Mouse (Mus musculus) v-Abl transformed pro-B cells (cell line): Measurements from ENCODE around the gene Tomm70a.

Experiments
- in situ Hi-C, 2 experiments: fragments of 400-800 bp; cut with MboI; formaldehyde crosslinking; loops; one replicate each; pipeline ENCODE4 v1.15.1; 2025; ENCODE audit not compliant: unreplicated experiment in 2 of 2

Tomm70a gene

DNA sequence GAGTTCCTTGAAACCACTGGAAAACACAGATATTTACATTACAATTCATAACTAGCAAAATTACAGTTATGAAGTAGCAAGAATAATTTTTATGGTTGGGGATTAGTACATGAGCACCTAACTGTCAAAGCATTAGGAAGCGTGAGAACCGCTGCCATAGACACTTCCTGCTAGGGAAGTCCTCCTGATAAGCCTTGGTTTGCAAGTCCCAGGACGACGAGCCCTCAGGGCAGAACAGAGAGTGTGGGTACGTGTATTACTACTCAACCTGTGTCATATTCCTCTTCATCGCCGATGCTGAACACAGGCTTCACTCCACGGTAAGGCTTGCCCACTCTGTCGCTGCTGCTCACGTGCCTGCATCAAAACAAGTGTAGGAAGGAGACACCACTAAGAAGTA, 56.2 kb downstream of the Tomm70a start:
- in situ Hi-C loops: loop anchor here (10.0 to 25.0 kb wide), 2 partner anchors 415 to 417 kb away; no protein-coding TSS in a partner anchor

DNA sequence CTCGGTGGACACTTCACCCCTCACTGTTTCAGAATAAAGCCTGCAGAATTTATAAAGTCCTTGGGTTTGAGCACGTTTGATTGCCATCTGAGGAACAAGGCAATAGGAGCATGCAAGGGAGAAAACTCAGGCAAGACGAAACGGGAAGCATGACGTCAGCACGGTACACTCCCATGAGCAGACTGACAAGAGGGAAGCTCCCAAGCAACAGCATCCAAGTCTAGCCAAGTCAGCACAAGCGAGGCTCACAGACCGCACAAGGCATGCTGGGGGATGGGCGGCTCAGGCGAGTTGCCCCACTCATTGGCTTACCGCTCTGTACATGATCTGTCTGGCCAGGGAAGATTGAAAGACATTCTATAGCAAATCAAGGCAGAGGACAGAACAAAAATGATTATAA, 59.7 kb downstream of the Tomm70a start:
- in situ Hi-C loops: loop anchor here in 1 of 2 experiments (25.0 kb wide), 1 partner anchor 419 kb away; no protein-coding TSS in a partner anchor

DNA sequence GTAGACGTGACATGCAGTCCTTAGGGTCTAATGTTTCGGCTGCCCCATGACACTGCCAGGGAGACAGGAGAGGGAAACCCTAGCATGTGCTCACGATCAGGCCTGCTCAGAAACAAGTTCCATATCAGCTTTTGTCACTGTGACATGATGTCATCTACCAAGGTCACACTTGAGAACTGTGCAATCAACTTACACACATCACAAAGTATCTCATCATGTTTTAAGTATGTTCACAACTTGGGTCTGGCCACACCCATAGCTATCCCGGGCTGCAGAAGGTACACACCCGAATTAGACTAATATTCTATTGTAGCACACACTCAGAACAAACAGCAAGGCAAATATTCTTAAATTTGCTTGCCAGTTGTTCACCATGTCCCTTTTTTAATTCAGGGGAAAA, 60.5 kb downstream of the Tomm70a start:
- in situ Hi-C loops: loop anchor here in 1 of 2 experiments (25.0 kb wide), 1 partner anchor 420 kb away; no protein-coding TSS in a partner anchor

DNA sequence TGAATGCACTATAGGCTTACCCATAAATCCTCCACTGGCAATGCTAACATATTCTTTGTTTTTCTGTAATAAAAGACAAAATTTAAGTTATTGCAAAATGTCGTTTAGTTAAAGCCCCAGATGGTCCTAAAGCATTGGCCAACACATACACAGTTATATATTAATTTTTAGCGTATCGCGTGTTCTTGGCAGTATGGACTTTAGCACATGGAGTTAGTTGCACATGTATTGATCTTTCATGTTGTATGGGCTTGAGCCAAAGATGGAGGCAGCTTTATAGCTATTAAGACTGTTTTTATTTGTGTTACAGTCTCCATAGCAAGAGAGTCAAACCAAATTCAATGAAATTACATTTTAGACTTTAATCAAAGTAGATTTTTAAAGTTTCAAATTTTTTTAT, 65.1 kb downstream of the Tomm70a start:
- in situ Hi-C loops: loop anchor here in 1 of 2 experiments (5.0 to 25.0 kb wide), 2 partner anchors 41 to 424 kb away; no protein-coding TSS in a partner anchor

DNA sequence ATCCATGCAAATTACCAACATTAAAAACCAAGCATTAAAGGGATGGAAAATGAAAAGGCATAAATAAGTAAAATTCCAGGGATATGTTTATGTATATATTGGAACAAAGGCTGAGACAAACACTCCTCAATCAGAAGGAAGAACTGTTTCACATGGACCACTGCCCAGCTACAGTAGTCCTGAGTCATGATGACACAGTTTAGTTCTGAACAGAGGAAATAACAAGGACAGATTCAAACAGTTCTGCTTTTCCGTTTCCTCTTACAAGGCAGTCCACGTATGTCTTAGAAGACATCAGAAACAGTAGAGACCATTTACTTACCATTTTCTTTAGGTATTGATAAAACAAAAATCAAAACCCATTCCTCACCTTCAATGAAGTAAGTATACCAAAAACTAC, 68.0 kb downstream of the Tomm70a start:
- in situ Hi-C loops: loop anchor here in 1 of 2 experiments (5.0 to 25.0 kb wide), 2 partner anchors 38 to 427 kb away; no protein-coding TSS in a partner anchor

DNA sequence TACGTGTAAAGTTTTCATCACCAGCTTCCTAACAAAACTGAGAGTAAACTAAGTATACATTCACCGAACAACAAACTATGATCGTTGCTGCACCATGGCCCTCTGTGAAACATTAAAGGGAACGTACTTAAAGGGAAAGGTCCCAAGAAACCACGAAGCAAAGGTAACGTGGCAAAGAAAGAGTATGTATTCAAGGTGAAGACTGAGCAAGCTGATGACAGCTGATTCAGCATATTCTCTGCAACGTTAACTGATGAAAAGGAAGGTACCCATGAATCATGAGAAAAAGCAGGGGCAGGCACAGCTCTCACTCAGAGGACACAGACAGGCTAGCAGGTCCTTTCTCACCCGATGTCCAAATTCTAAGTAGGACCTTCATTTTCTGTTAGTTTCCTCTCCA, 68.9 kb downstream of the Tomm70a start:
- in situ Hi-C loops: loop anchor here in 1 of 2 experiments (25.0 kb wide), 1 partner anchor 428 kb away; no protein-coding TSS in a partner anchor

- in situ Hi-C loops: loop anchor here in 1 of 2 experiments (25.0 kb wide), 1 partner anchor 429 kb away; no protein-coding TSS in a partner anchor
Measured at GRCm38 (mm10) chr16:57191214-57191613, 69.7 kb downstream of the Tomm70a start.

DNA sequence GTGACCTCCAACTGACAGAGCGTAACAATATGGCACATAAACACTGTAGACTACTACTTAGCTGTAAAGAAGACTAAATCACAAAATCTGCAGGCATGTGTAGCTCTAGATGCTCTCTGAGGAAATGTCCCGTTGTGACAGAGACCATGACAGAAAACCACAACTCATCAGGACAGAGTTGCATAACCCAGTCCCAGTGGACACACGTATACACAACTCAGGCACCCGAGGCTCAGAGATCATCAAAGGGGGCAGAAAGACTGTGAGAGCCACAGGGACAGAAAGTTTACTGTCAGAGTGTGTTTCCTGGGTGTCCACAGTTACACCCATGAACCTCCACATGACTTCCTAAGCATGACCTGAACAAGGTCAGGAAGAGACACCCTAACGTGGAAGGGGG, 75.1 kb downstream of the Tomm70a start:
- in situ Hi-C loops: loop anchor here in 1 of 2 experiments (25.0 kb wide), 1 partner anchor 434 kb away; no protein-coding TSS in a partner anchor

DNA sequence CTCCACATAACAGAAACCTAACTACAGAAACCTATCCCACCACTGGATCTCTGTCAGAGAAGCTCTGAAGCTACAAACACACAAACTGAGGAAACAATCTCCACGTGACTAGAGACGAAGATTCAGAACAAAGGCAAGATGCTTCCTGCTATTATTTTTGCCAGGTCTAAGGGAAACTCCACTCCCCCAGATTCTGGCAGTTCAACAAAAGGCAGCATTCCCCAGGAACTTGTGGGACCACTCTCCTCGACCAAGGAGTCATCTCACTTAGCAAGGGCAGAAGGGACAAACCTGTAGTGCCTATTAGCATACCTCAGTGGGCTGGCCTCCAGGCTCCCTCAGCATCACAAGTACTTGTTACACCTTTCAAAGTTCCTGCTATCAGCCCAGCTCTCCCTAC, 75.8 kb downstream of the Tomm70a start:
- in situ Hi-C loops: loop anchor here in 1 of 2 experiments (25.0 kb wide), 1 partner anchor 435 kb away; no protein-coding TSS in a partner anchor
